In genomic region chr7:44307261-44308020, GRCm38 (mm10) we compare ENCODE assay signal across 19 mouse cellular contexts. TPM values are rescaled to one million over a fixed set of nuclear protein-coding genes. Genes with fewer than 3 reads are reported as not detected.
DNase-seq lines count a peak whose midpoint lies in the region; ATAC-seq and TF ChIP-seq lines count a peak whose summit lies in the region.
"Had no signal": no experiment of that assay in that cellular context is flagged by ENCODE, and none has a peak within 500 bp of the region (broad histone marks: within the 10 kb centered on the region; RNA-seq: fewer than 3 reads in every experiment).

No protein-coding gene starts in this region.

- 42% methylated on average over 9 of the region's 9 CpGs for WGBS in forebrain, embryonic 13.5 days
- WGBS in forebrain, embryonic 15.5 days: 60% methylated on average over 9 of the region's 9 CpGs
- WGBS in lung, postnatal 0 days: 46% methylated on average over 9 of the region's 9 CpGs
- 28% methylated on average over 9 of the region's 9 CpGs for WGBS in intestine, embryonic 16.5 days
- WGBS in stomach, embryonic 16.5 days: 31% methylated on average over 9 of the region's 9 CpGs
- 54% methylated on average over 9 of the region's 9 CpGs for WGBS in heart, embryonic 11.5 days (ENCODE audit: insufficient replicate concordance)

- 0 out of 2 replicates have a peak overlapping the region, but pooled peaks have one; percentile 14 for H3K9ac ChIP-seq in forebrain, embryonic 13.5 days
- no peak overlapping the region for H3K9ac ChIP-seq in forebrain, embryonic 15.5 days (replicated peaks)
- no peak overlapping the region for H3K9ac ChIP-seq in lung, postnatal 0 days (replicated peaks; ENCODE audit: low read depth)
- no peak overlapping the region for H3K9ac ChIP-seq in intestine, embryonic 16.5 days (ENCODE audit: low read depth, low read length)
- H3K9ac ChIP-seq in stomach, embryonic 16.5 days (ENCODE audit: low read length): peak overlapping the region; percentile 22; the same call in 1 of the 2 replicates
- no peak overlapping the region for H3K9ac ChIP-seq in heart, embryonic 11.5 days (ENCODE audit: low read depth, low read length)
- H3K9ac ChIP-seq: midbrain, embryonic 15.5 days had no signal

- H3K27ac ChIP-seq in forebrain, embryonic 13.5 days: no peak overlapping the region
- no peak overlapping the region for H3K27ac ChIP-seq in forebrain, embryonic 15.5 days (replicated peaks)
- no peak overlapping the region for H3K27ac ChIP-seq in lung, postnatal 0 days (ENCODE audit: low read length)
- H3K27ac ChIP-seq in intestine, embryonic 16.5 days (ENCODE audit: low read length): peak overlapping the region; percentile 20
- peak overlapping the region; percentile 28 for H3K27ac ChIP-seq in stomach, embryonic 16.5 days (ENCODE audit: low read length)
- H3K27ac ChIP-seq in heart, embryonic 11.5 days (ENCODE audit: low read depth, low read length): no peak overlapping the region
- H3K27ac ChIP-seq: left cerebral cortex, adult 2 months; midbrain, embryonic 15.5 days had no signal

- no peaks in the 10 kb centered on the region for H3K27me3 ChIP-seq in forebrain, embryonic 13.5 days
- H3K27me3 ChIP-seq in forebrain, embryonic 15.5 days: no peaks in the 10 kb centered on the region
- H3K27me3 ChIP-seq in lung, postnatal 0 days (replicated peaks; ENCODE audit: insufficient read depth, low read length): 0 out of 2 replicates have a peak, but pooled peaks cover 7% of the 10 kb centered on the region
- peaks cover 13% of the 10 kb centered on the region; the same call in 1 of the 2 replicates for H3K27me3 ChIP-seq in intestine, embryonic 16.5 days (replicated peaks; ENCODE audit: control insufficient read depth, insufficient read depth, low read length)
- peaks cover 6% of the 10 kb centered on the region for H3K27me3 ChIP-seq in stomach, embryonic 16.5 days (ENCODE audit: control insufficient read depth, insufficient read depth, low read length)
- peaks cover 55% of the 10 kb centered on the region for H3K27me3 ChIP-seq in heart, embryonic 11.5 days (ENCODE audit: control insufficient read depth, insufficient read depth, low read length)
- H3K27me3 ChIP-seq: midbrain, embryonic 15.5 days had no signal

- H3K4me1 ChIP-seq in forebrain, embryonic 13.5 days: peaks cover 39% of the 10 kb centered on the region
- peaks cover 32% of the 10 kb centered on the region for H3K4me1 ChIP-seq in forebrain, embryonic 15.5 days
- peaks cover 9% of the 10 kb centered on the region; the same call in 1 of the 2 replicates for H3K4me1 ChIP-seq in lung, postnatal 0 days (ENCODE audit: insufficient read depth, low read depth, low read length)
- H3K4me1 ChIP-seq in intestine, embryonic 16.5 days (ENCODE audit: control insufficient read depth, insufficient read depth, low read length): peaks cover 22% of the 10 kb centered on the region
- H3K4me1 ChIP-seq in stomach, embryonic 16.5 days (ENCODE audit: control insufficient read depth, insufficient read depth, low read length): peaks cover 27% of the 10 kb centered on the region
- peaks cover 20% of the 10 kb centered on the region for H3K4me1 ChIP-seq in heart, embryonic 11.5 days (ENCODE audit: control insufficient read depth, insufficient read depth, low read length)

- no peak for ATAC-seq in forebrain, embryonic 13.5 days
- ATAC-seq in forebrain, embryonic 15.5 days (replicated peaks): no peak
- no peak for ATAC-seq in lung, postnatal 0 days
- ATAC-seq in intestine, embryonic 16.5 days: no peak
- no peak for ATAC-seq in stomach, embryonic 16.5 days (ENCODE audit: insufficient read depth, low FRiP score)
- no peak for ATAC-seq in heart, embryonic 11.5 days (replicated peaks; ENCODE audit: insufficient number of reproducible peaks, low FRiP score, low TSS enrichment)
- ATAC-seq: midbrain, embryonic 15.5 days; Patski had no signal

- H3K4me3 ChIP-seq in forebrain, embryonic 13.5 days: no peak overlapping the region
- no peak overlapping the region for H3K4me3 ChIP-seq in forebrain, embryonic 15.5 days
- no peak overlapping the region for H3K4me3 ChIP-seq in lung, postnatal 0 days (ENCODE audit: low read depth, low read length)
- H3K4me3 ChIP-seq in intestine, embryonic 16.5 days (ENCODE audit: low read length): no peak overlapping the region
- no peak overlapping the region for H3K4me3 ChIP-seq in stomach, embryonic 16.5 days (replicated peaks; ENCODE audit: low read length)
- H3K4me3 ChIP-seq in heart, embryonic 11.5 days (ENCODE audit: low read depth, low read length): no peak overlapping the region
- H3K4me3 ChIP-seq: erythroblast, embryonic 14.5 days; left cerebral cortex, adult 2 months; midbrain, embryonic 15.5 days had no signal

- TF ChIP-seq EP300 in lung, postnatal 0 days (IDR thresholded peaks at IDR 0.05): no peak

- DNase-seq in lung, postnatal 0 days (ENCODE audit: low spot score): no peak
- no peak for DNase-seq in lung, postnatal 36 days
- no peak for DNase-seq in cerebellum, adult 11 months
- DNase-seq: adrenal gland, adult 8-10 months; cerebellum, adult 18-20 months; gastrocnemius, postnatal 36 days; kidney, postnatal 14 days; lung, adult 2 months; spleen, adult 18-20 months had no signal

- H3K4me2 ChIP-seq in forebrain, embryonic 13.5 days: no peak overlapping the region
- no peak overlapping the region for H3K4me2 ChIP-seq in forebrain, embryonic 15.5 days (replicated peaks)
- H3K4me2 ChIP-seq in lung, postnatal 0 days (replicated peaks; ENCODE audit: low read depth, low read length): no peak overlapping the region
- H3K4me2 ChIP-seq in intestine, embryonic 16.5 days (ENCODE audit: low read depth, low read length): no peak overlapping the region
- no peak overlapping the region for H3K4me2 ChIP-seq in stomach, embryonic 16.5 days (ENCODE audit: low read depth, low read length)
- no peak overlapping the region for H3K4me2 ChIP-seq in heart, embryonic 11.5 days
- H3K4me2 ChIP-seq: midbrain, embryonic 15.5 days had no signal

- peak; percentile 18; the same call in 1 of the 2 replicates for TF ChIP-seq CTCF in lung, postnatal 0 days (IDR thresholded peaks at IDR 0.05)

- H3K36me3 ChIP-seq in forebrain, embryonic 13.5 days (ENCODE audit: poor library complexity, severe bottlenecking): no peaks in the 10 kb centered on the region
- H3K36me3 ChIP-seq in forebrain, embryonic 15.5 days: no peaks in the 10 kb centered on the region
- no peaks in the 10 kb centered on the region for H3K36me3 ChIP-seq in lung, postnatal 0 days (ENCODE audit: insufficient read depth, low read length)
- H3K36me3 ChIP-seq in intestine, embryonic 16.5 days (ENCODE audit: control insufficient read depth, insufficient read depth, low read length): no peaks in the 10 kb centered on the region
- no peaks in the 10 kb centered on the region for H3K36me3 ChIP-seq in stomach, embryonic 16.5 days (ENCODE audit: control insufficient read depth, insufficient read depth, low read length)
- no peaks in the 10 kb centered on the region for H3K36me3 ChIP-seq in heart, embryonic 11.5 days (ENCODE audit: control insufficient read depth, insufficient read depth, low read length)
- H3K36me3 ChIP-seq: midbrain, embryonic 15.5 days had no signal

- no peaks in the 10 kb centered on the region for H3K9me3 ChIP-seq in forebrain, embryonic 13.5 days (replicated peaks)
- H3K9me3 ChIP-seq in forebrain, embryonic 15.5 days: no peaks in the 10 kb centered on the region
- no peaks in the 10 kb centered on the region for H3K9me3 ChIP-seq in lung, postnatal 0 days (ENCODE audit: low read length)
- no peaks in the 10 kb centered on the region for H3K9me3 ChIP-seq in intestine, embryonic 16.5 days (ENCODE audit: control insufficient read depth, low read length)
- no peaks in the 10 kb centered on the region for H3K9me3 ChIP-seq in stomach, embryonic 16.5 days (replicated peaks; ENCODE audit: control insufficient read depth, low read length)
- no peaks in the 10 kb centered on the region for H3K9me3 ChIP-seq in heart, embryonic 11.5 days (replicated peaks; ENCODE audit: control insufficient read depth, low read length)
- H3K9me3 ChIP-seq: midbrain, embryonic 15.5 days had no signal

RNA-seq across cellular contexts. Expression of gene Clec11a, which starts 0.7 kb away (rescaled TPM):
- polyA plus RNA-seq in forebrain, embryonic 13.5 days (2015; fragmentation: Nextera tagmentation; extraction: Ambion mirVana): 3.0 and 3.4 TPM in 2 replicates
- polyA plus RNA-seq in forebrain, embryonic 15.5 days (2015; fragmentation: Nextera tagmentation; extraction: Ambion mirVana): 3.7 TPM in 2 replicates
- 2.1 and 2.5 TPM in 2 replicates for polyA plus RNA-seq in lung, postnatal 0 days (2015; fragmentation: Nextera tagmentation; extraction: Ambion mirVana)
- 6.7 and 7.1 TPM in 2 replicates for polyA plus RNA-seq in intestine, embryonic 16.5 days (2015; fragmentation: Nextera tagmentation; extraction: Ambion mirVana)
- 6.1 and 7.4 TPM in 2 replicates for polyA plus RNA-seq in stomach, embryonic 16.5 days (2015; fragmentation: Nextera tagmentation; extraction: Ambion mirVana)
- 0.65 and 0.84 TPM in 2 replicates for polyA plus RNA-seq in heart, embryonic 11.5 days (2014; fragmentation: Nextera tagmentation; extraction: Ambion mirVana)

RNA-seq across cellular contexts. Expression of gene Shank1, which starts 2.6 kb away (rescaled TPM):
- polyA plus RNA-seq in forebrain, embryonic 13.5 days (2015; fragmentation: Nextera tagmentation; extraction: Ambion mirVana): 13.2 and 15.1 TPM in 2 replicates
- polyA plus RNA-seq in forebrain, embryonic 15.5 days (2015; fragmentation: Nextera tagmentation; extraction: Ambion mirVana): 22.0 and 24.2 TPM in 2 replicates
- 0.23 and 0.27 TPM in 2 replicates for polyA plus RNA-seq in lung, postnatal 0 days (2015; fragmentation: Nextera tagmentation; extraction: Ambion mirVana)
- polyA plus RNA-seq in intestine, embryonic 16.5 days (2015; fragmentation: Nextera tagmentation; extraction: Ambion mirVana): 1.2 and 1.5 TPM in 2 replicates
- polyA plus RNA-seq in stomach, embryonic 16.5 days (2015; fragmentation: Nextera tagmentation; extraction: Ambion mirVana): 1.7 TPM in 2 replicates
- polyA plus RNA-seq in heart, embryonic 11.5 days (2014; fragmentation: Nextera tagmentation; extraction: Ambion mirVana): 1.1 and 1.3 TPM in 2 replicates

RNA-seq across cellular contexts. Expression of gene Gm15517, which starts 46.2 kb away (rescaled TPM):
- polyA plus RNA-seq in forebrain, embryonic 13.5 days (2015; fragmentation: Nextera tagmentation; extraction: Ambion mirVana): not detected in 2 replicates
- not detected in 2 replicates for polyA plus RNA-seq in forebrain, embryonic 15.5 days (2015; fragmentation: Nextera tagmentation; extraction: Ambion mirVana)
- polyA plus RNA-seq in lung, postnatal 0 days (2015; fragmentation: Nextera tagmentation; extraction: Ambion mirVana): not detected in 2 replicates
- polyA plus RNA-seq in intestine, embryonic 16.5 days (2015; fragmentation: Nextera tagmentation; extraction: Ambion mirVana): not detected in 2 replicates
- not detected in 2 replicates for polyA plus RNA-seq in stomach, embryonic 16.5 days (2015; fragmentation: Nextera tagmentation; extraction: Ambion mirVana)
- polyA plus RNA-seq in heart, embryonic 11.5 days (2014; fragmentation: Nextera tagmentation; extraction: Ambion mirVana): not detected in 2 replicates
- polyA plus RNA-seq: erythroblast, embryonic 14.5 days; lung, adult 2 months; midbrain, embryonic 15.5 days; Patski; thymus, postnatal 0 days had no signal

RNA-seq across cellular contexts. Expression of gene Acp4, which starts 50.3 kb away (rescaled TPM):
- polyA plus RNA-seq in forebrain, embryonic 13.5 days (2015; fragmentation: Nextera tagmentation; extraction: Ambion mirVana): 0.14 and 0.21 TPM in 2 replicates
- not detected in 2 replicates for polyA plus RNA-seq in forebrain, embryonic 15.5 days (2015; fragmentation: Nextera tagmentation; extraction: Ambion mirVana)
- polyA plus RNA-seq in lung, postnatal 0 days (2015; fragmentation: Nextera tagmentation; extraction: Ambion mirVana): not detected in 2 replicates
- polyA plus RNA-seq in intestine, embryonic 16.5 days (2015; fragmentation: Nextera tagmentation; extraction: Ambion mirVana): not detected in 2 replicates
- 0.27 TPM in 1 of 2 replicates, not detected in the other for polyA plus RNA-seq in stomach, embryonic 16.5 days (2015; fragmentation: Nextera tagmentation; extraction: Ambion mirVana)
- not detected in 2 replicates for polyA plus RNA-seq in heart, embryonic 11.5 days (2014; fragmentation: Nextera tagmentation; extraction: Ambion mirVana)
- polyA plus RNA-seq: erythroblast, embryonic 14.5 days; lung, adult 2 months; Patski had no signal

Comparison
In these comparisons a context has a peak if more than half of its experiments do, and no peak if none do; other contexts are left out.
1. H3K9ac ChIP-seq: peak in forebrain, embryonic 13.5 days (single experiment) and stomach, embryonic 16.5 days (single experiment); none in forebrain, embryonic 15.5 days (single experiment), lung, postnatal 0 days (single experiment), intestine, embryonic 16.5 days (single experiment) and heart, embryonic 11.5 days (single experiment).
2. H3K27ac ChIP-seq: peak in intestine, embryonic 16.5 days (single experiment) and stomach, embryonic 16.5 days (single experiment); none in forebrain, embryonic 13.5 days (single experiment), forebrain, embryonic 15.5 days (single experiment), lung, postnatal 0 days (single experiment) and heart, embryonic 11.5 days (single experiment).